Mouse (Mus musculus) embryonic facial prominence, embryonic 11.5 days (tissue): ENCODE data around the gene Rad9b. TPM values are rescaled to one million over a fixed set of nuclear protein-coding genes. Genes with fewer than 3 reads are reported as not detected.

ENCODE experiments used
- ATAC-seq: fragments of 200-750 bp; cut with Nextera tagmentation; replicated peaks from 2 replicates; pipeline ENCODE4 v1.8.0; 2017; ENCODE audit warnings: low read depth; ENCODE audit not compliant: insufficient number of reproducible peaks, low FRiP score, low TSS enrichment
- DNase-seq: peaks from one replicate; pipeline ENCODE4 v3.0.0-alpha.2; 2015; ENCODE audit warnings: low spot score
- H3K27ac ChIP-seq: fragments of 300-500 bp; sonication (generic); replicated peaks from 2 replicates; pipeline ENCODE4 v1.5.1; 2014; ENCODE audit warnings: mild to moderate bottlenecking, low read depth, low read length, control low read depth
- H3K27me3 ChIP-seq: fragments of 300-500 bp; sonication (generic); 2 replicates; pipeline ENCODE4 v1.6.1; 2014; ENCODE audit warnings: mild to moderate bottlenecking, low read length, moderate library complexity, mixed read lengths; ENCODE audit not compliant: control insufficient read depth, insufficient read depth
- H3K36me3 ChIP-seq: fragments of 300-500 bp; sonication (generic); replicated peaks from 2 replicates; pipeline ENCODE4 v1.6.1; 2014; ENCODE audit warnings: low read depth, mild to moderate bottlenecking, low read length, moderate library complexity, mixed read lengths; ENCODE audit not compliant: control insufficient read depth, insufficient read depth
- H3K4me1 ChIP-seq: fragments of 300-500 bp; sonication (generic); 2 replicates; pipeline ENCODE4 v1.6.1; 2014; ENCODE audit warnings: low read length, mixed read lengths; ENCODE audit not compliant: control insufficient read depth, insufficient read depth
- H3K4me2 ChIP-seq: fragments of 300-500 bp; sonication (generic); 2 replicates; pipeline ENCODE4 v1.6.1; 2014; ENCODE audit warnings: low read depth, mild to moderate bottlenecking, control low read depth, low read length, moderate library complexity
- H3K4me3 ChIP-seq: fragments of 300-500 bp; sonication (generic); 2 replicates; pipeline ENCODE4 v1.5.1; 2014; ENCODE audit warnings: low read depth, low read length, control low read depth
- H3K9ac ChIP-seq: fragments of 300-500 bp; sonication (generic); replicated peaks from 2 replicates; pipeline ENCODE4 v1.6.1; 2014; ENCODE audit warnings: mild to moderate bottlenecking, control low read depth, low read length
- H3K9me3 ChIP-seq: fragments of 300-500 bp; sonication (generic); replicated peaks from 2 replicates; pipeline ENCODE4 v1.6.1; 2016; ENCODE audit warnings: mild to moderate bottlenecking, low read length, inconsistent platforms, mixed read lengths; ENCODE audit not compliant: control insufficient read depth
- WGBS: fragments of 180-500 bp; shearing (Covaris S2); extraction: QIAGEN DNeasy Blood & Tissue Kit; methylation state at CpG from one replicate; pipeline ENCODE4 v1.1.7; 2014; 5-methylcytosine and 5-hydroxymethylcytosine counted together
- polyA plus RNA-seq: library from polyadenylated mRNA; unstranded; fragments of >200 nt; fragmentation: Nextera tagmentation; extraction: Ambion mirVana; gene quantifications from 2 replicates; pipeline ENCODE4 v1.2.1, GENCODE M21; 2014

The Rad9b gene
- polyA plus RNA-seq, 1 experiment from 2014 or later: 10.7 TPM

GRCm38 (mm10) chr5:122284183-122285028 is 69.6 kb downstream of the Rad9b start, which contains the start of gene Pptc7:
TSS of gene Pptc7 (plus strand) at chr5:122284365.
- DNase-seq: peak; percentile 95
- Histone ChIP-seq H3K4me3 (peak within 1 kb of the TSS; percentile 99), H3K9me3 (no peaks in the 10 kb centered on the region), H3K27ac (peak within 1 kb of the TSS; percentile 65), H3K4me2 (peak within 1 kb of the TSS; percentile 98), H3K9ac (peak within 1 kb of the TSS; percentile 86), H3K4me1 (no peaks in the 10 kb centered on the region), H3K36me3 (no peaks in the 10 kb centered on the region), H3K27me3 (no peaks in the 10 kb centered on the region)
- peak; percentile 83 for ATAC-seq
- WGBS: under 1% methylated on average over 73 of the region's 114 CpGs

- H3K27ac ChIP-seq: no peak overlapping the region
- H3K9me3 ChIP-seq: no peaks in the 10 kb centered on the region
- ATAC-seq: 0 out of 2 replicates have a peak, but pooled peaks have one; percentile 24
- WGBS: 26% methylated on average over 2 of the region's 2 CpGs
- no peaks in the 10 kb centered on the region for H3K36me3 ChIP-seq
- H3K4me3 ChIP-seq: no peak overlapping the region; the same call in 1 of the 2 replicates
- no peaks in the 10 kb centered on the region for H3K27me3 ChIP-seq
- peak overlapping the region; percentile 98 for H3K4me2 ChIP-seq
- H3K4me1 ChIP-seq: no peaks in the 10 kb centered on the region
- no peak for DNase-seq
- no peak overlapping the region for H3K9ac ChIP-seq
Measured at GRCm38 (mm10) chr5:122283828-122284182, 70.2 kb downstream of the Rad9b start.

GRCm38 (mm10) chr5:122280827-122281462 is 73.1 kb downstream of the Rad9b start:
- H3K36me3 ChIP-seq: no peaks in the 10 kb centered on the region
- 25% methylated on average over 19 of the region's 19 CpGs for WGBS
- H3K27ac ChIP-seq: no peak overlapping the region
- H3K27me3 ChIP-seq: no peaks in the 10 kb centered on the region
- no peak overlapping the region for H3K9ac ChIP-seq
- H3K4me3 ChIP-seq: no peak overlapping the region
- no peak overlapping the region for H3K4me2 ChIP-seq
- DNase-seq: peak; percentile 41
- H3K9me3 ChIP-seq: no peaks in the 10 kb centered on the region
- no peaks in the 10 kb centered on the region for H3K4me1 ChIP-seq
- no peak for ATAC-seq

GRCm38 (mm10) chr5:122280422-122280826 is 73.6 kb downstream of the Rad9b start:
- Histone ChIP-seq H3K4me1 (no peaks in the 10 kb centered on the region), H3K36me3 (no peaks in the 10 kb centered on the region), H3K9ac (no peak overlapping the region), H3K9me3 (no peaks in the 10 kb centered on the region), H3K4me3 (no peak overlapping the region), H3K27me3 (no peaks in the 10 kb centered on the region), H3K4me2 (no peak overlapping the region), H3K27ac (no peak overlapping the region)
- DNase-seq (peak; percentile 23), ATAC-seq (no peak)
- 41% methylated on average over 6 of the region's 6 CpGs for WGBS

GRCm38 (mm10) chr5:122279799-122280421 is 74.1 kb downstream of the Rad9b start:
- no peak overlapping the region for H3K9ac ChIP-seq
- 85% methylated on average over 12 of the region's 12 CpGs for WGBS
- no peak overlapping the region for H3K4me3 ChIP-seq
- H3K27me3 ChIP-seq: no peaks in the 10 kb centered on the region
- H3K4me2 ChIP-seq: no peak overlapping the region
- H3K27ac ChIP-seq: no peak overlapping the region
- H3K4me1 ChIP-seq: no peaks in the 10 kb centered on the region
- H3K9me3 ChIP-seq: no peaks in the 10 kb centered on the region
- ATAC-seq (no peak), DNase-seq (no peak)
- H3K36me3 ChIP-seq: no peaks in the 10 kb centered on the region

GRCm38 (mm10) chr5:122278946-122279345 is 75.1 kb downstream of the Rad9b start:
- WGBS: 88% methylated on average over 7 of the region's 7 CpGs

GRCm38 (mm10) chr5:122274785-122275184 is 79.2 kb downstream of the Rad9b start:
- ATAC-seq (no peak), DNase-seq (peak; percentile 51)
- WGBS: 15% methylated on average over 5 of the region's 5 CpGs
- H3K4me2 ChIP-seq: no peak overlapping the region
- H3K9me3 ChIP-seq: no peaks in the 10 kb centered on the region
- no peaks in the 10 kb centered on the region for H3K4me1 ChIP-seq
- no peak overlapping the region for H3K9ac ChIP-seq
- H3K27ac ChIP-seq: no peak overlapping the region
- H3K36me3 ChIP-seq: no peaks in the 10 kb centered on the region
- H3K4me3 ChIP-seq: no peak overlapping the region
- H3K27me3 ChIP-seq: no peaks in the 10 kb centered on the region

More at GRCm38 (mm10) chr5:122278946-122279345, 75.1 kb downstream of the Rad9b start:
- DNase-seq (no peak), ATAC-seq (no peak)
- no peak overlapping the region for H3K4me2 ChIP-seq
- H3K9ac ChIP-seq: no peak overlapping the region
- no peaks in the 10 kb centered on the region for H3K36me3 ChIP-seq
- no peaks in the 10 kb centered on the region for H3K27me3 ChIP-seq
- no peaks in the 10 kb centered on the region for H3K9me3 ChIP-seq
- H3K27ac ChIP-seq: no peak overlapping the region
- no peaks in the 10 kb centered on the region for H3K4me1 ChIP-seq
- H3K4me3 ChIP-seq: no peak overlapping the region
